Mouse (Mus musculus): ENCODE data around the gene Ppp2ca. TPM values are rescaled to one million over a fixed set of nuclear protein-coding genes. Genes with fewer than 3 reads are reported as not detected.

The Ppp2ca gene
- total RNA-seq (2014; fragmentation: Nextera tagmentation), result 65.6 and 66.8 TPM in 2 replicates
- total RNA-seq (2017), result 103 and 104 TPM in 2 replicates

- ATAC-seq (replicated peaks; ENCODE audit: low FRiP score, low TSS enrichment, poor library complexity, severe bottlenecking), result peak; percentile 95
Observed at GRCm38 (mm10) chr11:52098398-52098946, at the start of gene Ppp2ca. Ppp2ca (plus strand) TSS chr11:52098681.

DNA sequence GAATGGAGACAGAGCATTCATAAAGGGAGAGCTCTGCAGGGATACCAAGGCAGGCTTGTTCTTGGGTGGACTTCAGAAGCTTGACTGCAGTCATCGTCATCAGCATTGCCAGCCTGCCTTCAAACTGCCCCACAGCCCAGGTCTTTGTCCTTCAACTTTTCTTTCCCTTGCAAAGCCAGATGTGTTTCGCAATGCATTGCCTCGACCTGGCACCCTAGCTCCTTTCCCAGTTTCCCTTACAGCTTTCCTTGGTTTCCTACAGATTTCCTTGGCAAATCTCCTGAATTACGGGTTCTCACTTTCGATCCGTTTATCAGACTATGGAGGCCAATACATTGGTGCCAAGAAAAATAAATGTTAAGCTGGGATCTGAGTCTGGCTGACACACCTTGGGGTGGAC, 45.1 kb upstream of the Ppp2ca start:
- ATAC-seq (replicated peaks; ENCODE audit: low FRiP score, low TSS enrichment, poor library complexity, severe bottlenecking), result no peak

DNA sequence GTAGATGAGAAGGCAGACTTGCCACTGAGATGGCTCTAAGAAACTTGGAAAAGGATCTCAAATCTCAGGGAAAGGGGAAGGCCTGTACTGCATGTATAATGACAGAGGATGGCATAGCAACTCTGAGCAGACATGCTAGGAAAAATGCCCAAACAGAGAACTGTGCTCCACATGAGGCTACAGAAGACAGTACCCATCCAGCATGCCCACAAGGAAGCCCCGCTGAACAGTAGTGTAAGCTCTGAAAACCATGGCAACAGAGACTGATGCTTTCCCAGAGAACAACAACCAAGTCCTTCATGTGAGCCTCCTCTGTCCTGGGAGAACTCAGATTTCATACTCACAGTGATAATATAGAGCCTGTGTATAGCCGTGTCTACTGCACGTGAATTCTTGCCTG, 43.8 kb upstream of the Ppp2ca start:
- ATAC-seq (replicated peaks; ENCODE audit: low FRiP score, low TSS enrichment, poor library complexity, severe bottlenecking), result no peak

- ATAC-seq (replicated peaks; ENCODE audit: low FRiP score, low TSS enrichment, poor library complexity, severe bottlenecking), result no peak
Observed at GRCm38 (mm10) chr11:52056198-52056597, 42.3 kb upstream of the Ppp2ca start.

- ATAC-seq (replicated peaks; ENCODE audit: low FRiP score, low TSS enrichment, poor library complexity, severe bottlenecking), result no peak
Observed at GRCm38 (mm10) chr11:52059001-52059400, 39.5 kb upstream of the Ppp2ca start.

GRCm38 (mm10) chr11:52060315-52060714, 38.2 kb upstream of the Ppp2ca start:
- no peak for ATAC-seq (replicated peaks; ENCODE audit: low FRiP score, low TSS enrichment, poor library complexity, severe bottlenecking)

- ATAC-seq (replicated peaks; ENCODE audit: low FRiP score, low TSS enrichment, poor library complexity, severe bottlenecking), result no peak
Observed at GRCm38 (mm10) chr11:52062406-52062805, 36.1 kb upstream of the Ppp2ca start.

DNA sequence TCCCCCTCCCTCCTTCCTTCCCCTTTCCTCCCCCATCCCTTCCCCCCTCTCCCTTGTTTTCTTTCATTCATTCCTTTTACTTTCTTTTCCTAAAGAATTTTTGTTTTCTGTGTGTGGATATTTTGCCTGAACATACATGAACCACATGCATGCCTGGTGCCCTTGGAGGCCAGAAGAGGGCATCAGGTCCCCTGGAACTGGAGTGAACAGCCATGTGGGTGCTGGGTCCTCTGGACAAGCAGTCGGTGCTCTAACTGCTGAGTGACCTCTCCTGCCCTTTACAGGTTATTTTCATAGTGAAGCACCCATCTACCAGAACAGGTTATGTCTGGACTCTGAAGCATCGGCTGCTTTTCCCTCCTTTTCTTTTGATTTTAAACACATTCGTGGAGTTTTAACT, 34.1 kb upstream of the Ppp2ca start:
- peak; percentile 67; the same call in 1 of the 2 replicates for ATAC-seq (replicated peaks; ENCODE audit: low FRiP score, low TSS enrichment, poor library complexity, severe bottlenecking)

- no peak for ATAC-seq (replicated peaks; ENCODE audit: low FRiP score, low TSS enrichment, poor library complexity, severe bottlenecking)
Observed at GRCm38 (mm10) chr11:52065841-52066240, 32.6 kb upstream of the Ppp2ca start.

GRCm38 (mm10) chr11:52071768-52072167, 26.7 kb upstream of the Ppp2ca start:
- no peak for ATAC-seq (replicated peaks; ENCODE audit: low FRiP score, low TSS enrichment, poor library complexity, severe bottlenecking)

DNA sequence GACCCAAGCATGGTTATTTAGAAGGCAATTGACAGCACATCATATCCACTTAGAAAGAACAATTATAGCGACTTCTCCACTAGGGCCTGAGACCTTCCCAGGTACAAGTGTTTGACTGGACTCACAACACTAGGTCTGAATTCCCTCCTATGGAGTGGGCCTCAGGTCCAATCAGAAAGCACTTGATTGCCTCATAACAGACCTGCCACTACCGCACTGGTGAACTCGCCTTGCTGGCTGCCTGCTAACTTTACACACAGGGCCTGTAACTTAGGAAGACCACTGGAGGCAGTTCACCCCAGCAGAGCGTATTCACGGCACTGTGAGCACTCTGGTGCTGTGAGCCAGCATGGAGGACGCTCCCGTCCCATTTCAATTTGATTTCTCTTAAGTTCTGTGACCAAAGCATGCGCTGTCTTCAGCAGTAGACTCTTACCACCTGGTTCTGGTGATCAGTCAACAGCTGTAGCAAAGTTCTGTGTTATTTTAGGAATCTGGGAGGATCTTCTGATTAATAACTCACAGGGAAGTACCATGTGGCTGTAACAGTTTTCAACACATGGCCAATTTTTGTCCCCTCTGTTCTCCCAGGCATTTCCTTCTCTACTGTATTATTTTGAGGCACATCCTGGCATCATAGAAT, 24.8 kb upstream of the Ppp2ca start:
- ATAC-seq (replicated peaks; ENCODE audit: low FRiP score, low TSS enrichment, poor library complexity, severe bottlenecking), result no peak

GRCm38 (mm10) chr11:52074626-52075470, 23.6 kb upstream of the Ppp2ca start:
- ATAC-seq (replicated peaks; ENCODE audit: low FRiP score, low TSS enrichment, poor library complexity, severe bottlenecking), result peak; percentile 63

- ATAC-seq (replicated peaks; ENCODE audit: low FRiP score, low TSS enrichment, poor library complexity, severe bottlenecking), result no peak
Observed at GRCm38 (mm10) chr11:52075794-52076633, 22.5 kb upstream of the Ppp2ca start.

GRCm38 (mm10) chr11:52076742-52077352, 21.6 kb upstream of the Ppp2ca start:
- ATAC-seq (replicated peaks; ENCODE audit: low FRiP score, low TSS enrichment, poor library complexity, severe bottlenecking), result no peak

- no peak for ATAC-seq (replicated peaks; ENCODE audit: low FRiP score, low TSS enrichment, poor library complexity, severe bottlenecking)
Observed at GRCm38 (mm10) chr11:52077939-52078338, 20.5 kb upstream of the Ppp2ca start.

DNA sequence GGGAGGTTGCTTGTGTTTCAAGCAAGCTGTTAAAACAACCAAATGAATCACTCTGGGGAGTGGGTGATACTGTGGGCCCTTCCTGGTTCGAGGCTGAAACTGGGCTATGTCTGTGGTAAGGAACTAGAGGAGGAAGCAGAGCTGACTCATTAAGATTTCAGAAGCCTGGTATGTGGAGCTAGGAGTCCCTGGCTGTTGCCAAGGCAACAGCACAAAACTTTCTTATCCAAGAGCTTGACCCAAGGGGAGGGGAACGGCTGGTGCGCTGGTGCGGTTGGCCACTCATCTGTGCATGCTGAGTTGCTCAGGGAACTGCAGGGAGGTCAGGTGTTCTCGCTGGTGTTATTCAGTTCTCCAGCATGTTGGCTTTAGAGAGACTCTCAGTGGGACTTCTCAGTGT, 18.5 kb upstream of the Ppp2ca start:
- peak; percentile 52; the same call in 1 of the 2 replicates for ATAC-seq (replicated peaks; ENCODE audit: low FRiP score, low TSS enrichment, poor library complexity, severe bottlenecking)

- no peak for ATAC-seq (replicated peaks; ENCODE audit: low FRiP score, low TSS enrichment, poor library complexity, severe bottlenecking)
Observed at GRCm38 (mm10) chr11:52080656-52081055, 17.8 kb upstream of the Ppp2ca start.

- no peak for ATAC-seq (replicated peaks; ENCODE audit: low FRiP score, low TSS enrichment, poor library complexity, severe bottlenecking)
Observed at GRCm38 (mm10) chr11:52085857-52086203, 12.7 kb upstream of the Ppp2ca start.

DNA sequence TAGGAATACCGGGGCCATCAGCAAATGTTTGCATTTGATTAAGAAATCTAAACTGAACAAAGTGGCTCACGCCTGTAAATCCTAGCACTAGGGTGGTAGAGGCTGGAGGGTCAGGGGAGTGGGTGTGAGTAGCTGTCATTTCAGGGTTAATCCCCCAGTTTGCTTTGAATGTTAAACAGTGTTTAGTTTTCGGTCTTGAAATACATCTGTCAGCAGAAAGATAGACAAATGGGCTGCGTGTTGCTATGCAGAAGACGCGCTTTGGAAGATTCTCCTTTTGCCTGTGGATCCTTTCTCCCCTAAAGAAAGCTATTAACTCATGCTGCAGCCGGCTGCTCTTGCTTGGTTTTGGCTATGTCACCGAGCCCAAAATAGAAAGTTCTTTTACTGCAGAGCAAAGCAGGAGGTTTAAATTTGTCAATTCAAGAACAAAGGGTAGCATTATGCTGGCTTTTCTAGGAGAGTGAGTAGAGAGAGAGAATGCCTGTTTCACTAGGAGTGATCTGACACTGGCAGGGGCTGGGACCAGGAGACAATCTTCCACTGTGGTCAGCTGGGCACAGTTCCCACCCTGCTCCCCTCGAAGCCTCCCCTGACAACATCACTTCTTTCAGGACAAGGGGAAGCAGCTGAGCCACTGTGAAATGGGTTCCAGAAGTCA, 12.1 kb upstream of the Ppp2ca start:
- no peak for ATAC-seq (replicated peaks; ENCODE audit: low FRiP score, low TSS enrichment, poor library complexity, severe bottlenecking)

Data from megakaryocyte-erythroid progenitor cell, adult 5-6 weeks (primary cell).